Comparison of ENCODE assay signal across 10 mouse cellular contexts in the genomic region with DNA sequence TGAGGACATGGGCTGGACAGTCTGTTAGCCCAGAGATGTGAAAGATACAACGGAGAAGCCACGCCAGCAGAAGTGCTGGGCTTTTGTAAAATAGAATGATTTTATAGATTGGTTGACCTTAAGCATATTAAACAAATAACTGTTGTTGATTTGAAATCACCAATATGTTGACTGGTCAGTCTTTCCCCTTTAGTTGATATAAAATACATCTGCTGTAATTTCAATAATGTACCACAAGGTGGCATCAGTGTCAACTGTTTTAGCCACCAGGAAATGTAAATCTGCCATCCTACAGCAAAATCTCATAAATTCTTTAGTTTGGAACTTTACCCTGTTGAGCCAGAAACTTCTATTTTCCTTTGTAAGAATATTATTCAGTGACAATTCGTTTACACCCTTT. TPM values are rescaled to one million over a fixed set of nuclear protein-coding genes. Genes with fewer than 3 reads are reported as not detected.
DNase-seq lines count a peak whose midpoint lies in the region; ATAC-seq and TF ChIP-seq lines count a peak whose summit lies in the region.
"Had no signal": no experiment of that assay in that cellular context is flagged by ENCODE, and none has a peak within 500 bp of the region (broad histone marks: within the 10 kb centered on the region; RNA-seq: fewer than 3 reads in every experiment).

No protein-coding gene starts in this region.

- peak in 1 of 2 experiments; percentile 20 for DNase-seq in layer of hippocampus, adult 2 months (ENCODE audit: low spot score in 2 of 2)
- DNase-seq in layer of hippocampus, adult 9-11 months, result no peak
- peak; percentile 53 for DNase-seq in R1 (ENCODE audit: low read depth, low spot score)
- no peak for DNase-seq in spleen, adult 12 weeks (ENCODE audit: low spot score)
- no peak for DNase-seq in kidney, postnatal 25 days
- no peak for DNase-seq in right cerebral cortex, postnatal 14 days
- DNase-seq: cerebellum, adult 11-12 months had no signal

- no peak overlapping the region for H3K27ac ChIP-seq in layer of hippocampus, adult 2 months
- H3K27ac ChIP-seq: limb, embryonic 13.5 days had no signal

- no peaks in the 10 kb centered on the region for H3K9me3 ChIP-seq in E14TG2a.4 (ENCODE audit: low read length)
- H3K9me3 ChIP-seq: limb, embryonic 13.5 days had no signal

- H3K36me3 ChIP-seq in E14TG2a.4 (ENCODE audit: insufficient read depth, low read length), result peaks cover 56% of the 10 kb centered on the region

- ATAC-seq in inflammation-experienced regulatory T-cells, adult 6 months, result peak; percentile 31

- no peaks in the 10 kb centered on the region for H3K27me3 ChIP-seq in E14TG2a.4 (ENCODE audit: insufficient read depth, low read length)
- H3K27me3 ChIP-seq: limb, embryonic 13.5 days had no signal

- H3K4me3 ChIP-seq in layer of hippocampus, adult 2 months, result no peak overlapping the region
- no peak overlapping the region for H3K4me3 ChIP-seq in E14TG2a.4 (replicated peaks; ENCODE audit: low read length)
- H3K4me3 ChIP-seq: limb, embryonic 13.5 days had no signal

- H3K4me1 ChIP-seq in E14TG2a.4 (replicated peaks; ENCODE audit: low read depth, low read length), result peaks cover 26% of the 10 kb centered on the region
- H3K4me1 ChIP-seq: limb, embryonic 13.5 days had no signal

- TF ChIP-seq CTCF in layer of hippocampus, adult 2 months (conservative IDR thresholded peaks at IDR 0.05), result peak; percentile 93
- TF ChIP-seq CTCF in E14TG2a.4 (conservative IDR thresholded peaks at IDR 0.05; ENCODE audit: low read length), result peak; percentile 50

RNA-seq across cellular contexts. Expression of gene Mtap, which starts 9.4 kb away (rescaled TPM):
- 10 to 100 TPM; 10.2 to 10.4 TPM for total RNA-seq in layer of hippocampus, adult 2 months (2021)
- polyA plus RNA-seq in inflammation-experienced regulatory T-cells, adult 6 months (2017; shearing (Covaris generic)), result 10 to 100 TPM; 39.3 to 44.2 (median 39.8) TPM
